ENCODE assay signal across 17 mouse cellular contexts in the genomic region with DNA sequence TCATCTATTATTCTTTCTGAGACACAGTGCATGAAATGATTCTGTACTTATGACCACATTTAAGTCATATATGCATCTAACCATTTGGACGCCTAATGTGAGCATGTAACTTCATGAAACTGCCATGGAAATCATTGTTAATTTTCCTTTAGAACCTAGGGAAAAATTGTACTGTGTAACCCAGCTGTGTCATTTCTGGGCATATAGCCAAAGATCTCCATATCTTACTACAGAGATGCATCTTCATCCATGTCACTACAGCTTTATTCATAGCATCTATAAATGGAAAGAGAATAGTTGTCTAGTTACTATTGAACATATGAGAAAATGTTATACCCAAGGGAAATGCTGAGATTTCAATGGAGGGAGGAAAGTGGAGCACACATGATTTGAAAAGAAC. TPM values are rescaled to one million over a fixed set of nuclear protein-coding genes. Genes with fewer than 3 reads are reported as not detected.
"Had no signal": no experiment of that assay in that cellular context is flagged by ENCODE, and none has a peak within 500 bp of the region (broad histone marks: within the 10 kb centered on the region; RNA-seq: fewer than 3 reads in every experiment).

No protein-coding gene starts in this region.

- ATAC-seq: intestine, postnatal 0 days had no signal

- H3K36me3 ChIP-seq: limb, embryonic 13.5 days; liver, embryonic 15.5 days; lung, embryonic 15.5 days; midbrain, embryonic 12.5 days; neural tube, embryonic 13.5 days had no signal

- H3K9me3 ChIP-seq: limb, embryonic 13.5 days; liver, embryonic 15.5 days; lung, embryonic 15.5 days; megakaryocyte, embryonic 14.5 days; midbrain, embryonic 12.5 days; neural tube, embryonic 13.5 days had no signal

- H3K4me1 ChIP-seq: limb, embryonic 13.5 days; liver, embryonic 15.5 days; lung, embryonic 15.5 days; megakaryocyte, embryonic 14.5 days; midbrain, embryonic 12.5 days; neural tube, embryonic 13.5 days had no signal

- DNase-seq: kidney, adult 8-10 months; kidney, postnatal 10 days; kidney, postnatal 4 days; lung, postnatal 14 days had no signal

- H3K27ac ChIP-seq: layer of hippocampus, adult 2 months; limb, embryonic 13.5 days; liver, embryonic 15.5 days; lung, embryonic 15.5 days; macrophage; midbrain, embryonic 12.5 days; neural tube, embryonic 13.5 days; stomach, postnatal 0 days had no signal

- H3K9ac ChIP-seq: limb, embryonic 13.5 days; liver, embryonic 15.5 days; lung, embryonic 15.5 days; midbrain, embryonic 12.5 days; neural tube, embryonic 13.5 days had no signal

- H3K4me3 ChIP-seq: layer of hippocampus, adult 2 months; limb, embryonic 13.5 days; liver, embryonic 15.5 days; lung, embryonic 15.5 days; megakaryocyte, embryonic 14.5 days; midbrain, embryonic 12.5 days; neural tube, embryonic 13.5 days had no signal

- H3K27me3 ChIP-seq: limb, embryonic 13.5 days; liver, embryonic 15.5 days; lung, embryonic 15.5 days; megakaryocyte, embryonic 14.5 days; midbrain, embryonic 12.5 days; neural tube, embryonic 13.5 days had no signal

- H3K4me2 ChIP-seq: limb, embryonic 13.5 days; liver, embryonic 11.5 days; liver, embryonic 15.5 days; lung, embryonic 15.5 days; midbrain, embryonic 12.5 days; neural tube, embryonic 13.5 days had no signal

RNA-seq across cellular contexts. Expression of a gene that starts 43.1 kb away (rescaled TPM):
- total RNA-seq: layer of hippocampus, adult 2 months; layer of hippocampus, postnatal 10 days; left cerebral cortex, postnatal 36 days had no signal
- polyA plus RNA-seq: intestine, postnatal 0 days; limb, embryonic 13.5 days; liver, embryonic 11.5 days; liver, embryonic 15.5 days; lung, embryonic 15.5 days; macrophage; midbrain, embryonic 12.5 days; neural tube, embryonic 13.5 days; stomach, postnatal 0 days had no signal
